In genomic region chr6:50601620-50602019, GRCm38 (mm10) we compare ENCODE assay signal across 9 mouse cellular contexts. TPM values are rescaled to one million over a fixed set of nuclear protein-coding genes. Genes with fewer than 3 reads are reported as not detected.
DNase-seq lines count a peak whose midpoint lies in the region; ATAC-seq and TF ChIP-seq lines count a peak whose summit lies in the region.
"Had no signal": no experiment of that assay in that cellular context is flagged by ENCODE, and none has a peak within 500 bp of the region (broad histone marks: within the 10 kb centered on the region; RNA-seq: fewer than 3 reads in every experiment).

No protein-coding gene starts in this region.

- H3K27me3 ChIP-seq in midbrain, embryonic 10.5 days (ENCODE audit: low read depth, poor library complexity, severe bottlenecking): 0 out of 2 replicates have a peak, but pooled peaks cover 7% of the 10 kb centered on the region
- H3K27me3 ChIP-seq in midbrain, embryonic 16.5 days (ENCODE audit: control insufficient read depth, insufficient read depth, low read depth, low read length): no peaks in the 10 kb centered on the region
- H3K27me3 ChIP-seq in embryonic facial prominence, embryonic 10.5 days (replicated peaks; ENCODE audit: low read depth, poor library complexity, severe bottlenecking): peaks cover 4% of the 10 kb centered on the region; the same call in 1 of the 2 replicates
- no peaks in the 10 kb centered on the region for H3K27me3 ChIP-seq in midbrain, postnatal 0 days (ENCODE audit: insufficient read depth, low read length)

- H3K27ac ChIP-seq in midbrain, embryonic 10.5 days (replicated peaks): no peak overlapping the region
- H3K27ac ChIP-seq in midbrain, embryonic 16.5 days (ENCODE audit: low read length): no peak overlapping the region
- H3K27ac ChIP-seq in embryonic facial prominence, embryonic 10.5 days (replicated peaks): no peak overlapping the region
- H3K27ac ChIP-seq in midbrain, postnatal 0 days (ENCODE audit: low read depth, low read length): no peak overlapping the region

- no peak overlapping the region for H3K9ac ChIP-seq in midbrain, embryonic 16.5 days (ENCODE audit: low read depth, low read length)
- H3K9ac ChIP-seq in midbrain, postnatal 0 days (replicated peaks; ENCODE audit: low read length, poor library complexity, severe bottlenecking): no peak overlapping the region

- no peak overlapping the region for H3K4me2 ChIP-seq in midbrain, embryonic 16.5 days (ENCODE audit: low read length)
- H3K4me2 ChIP-seq in midbrain, postnatal 0 days (ENCODE audit: low read depth, low read length, poor library complexity, severe bottlenecking): no peak overlapping the region

- peaks cover 2% of the 10 kb centered on the region for H3K4me1 ChIP-seq in midbrain, embryonic 10.5 days
- H3K4me1 ChIP-seq in midbrain, embryonic 16.5 days (ENCODE audit: control insufficient read depth, insufficient read depth, low read length): no peaks in the 10 kb centered on the region
- H3K4me1 ChIP-seq in embryonic facial prominence, embryonic 10.5 days: peaks cover 12% of the 10 kb centered on the region
- no peaks in the 10 kb centered on the region for H3K4me1 ChIP-seq in midbrain, postnatal 0 days (ENCODE audit: insufficient read depth, low read length)

- no peaks in the 10 kb centered on the region for H3K36me3 ChIP-seq in midbrain, embryonic 10.5 days
- H3K36me3 ChIP-seq in midbrain, embryonic 16.5 days (ENCODE audit: control insufficient read depth, insufficient read depth, low read length): no peaks in the 10 kb centered on the region
- no peaks in the 10 kb centered on the region for H3K36me3 ChIP-seq in embryonic facial prominence, embryonic 10.5 days (replicated peaks)
- no peaks in the 10 kb centered on the region for H3K36me3 ChIP-seq in midbrain, postnatal 0 days (ENCODE audit: insufficient read depth, low read length)

- H3K4me3 ChIP-seq in midbrain, embryonic 10.5 days: no peak overlapping the region
- H3K4me3 ChIP-seq in midbrain, embryonic 16.5 days (ENCODE audit: low read depth, low read length): no peak overlapping the region
- no peak overlapping the region for H3K4me3 ChIP-seq in embryonic facial prominence, embryonic 10.5 days
- H3K4me3 ChIP-seq in midbrain, postnatal 0 days (ENCODE audit: low read depth, low read length): no peak overlapping the region

- WGBS in midbrain, embryonic 10.5 days: 38% methylated on average over 4 of the region's 4 CpGs
- WGBS in midbrain, embryonic 16.5 days: 29% methylated on average over 4 of the region's 4 CpGs
- WGBS in embryonic facial prominence, embryonic 10.5 days: 33% methylated on average over 4 of the region's 4 CpGs
- 35% methylated on average over 4 of the region's 4 CpGs for WGBS in midbrain, postnatal 0 days

- no peak for ATAC-seq in midbrain, embryonic 16.5 days
- ATAC-seq in midbrain, postnatal 0 days (ENCODE audit: low FRiP score): no peak

- DNase-seq in cerebellum, postnatal 10 days: peak; percentile 52 to 65
- DNase-seq in cerebellum, adult 8-10 months: no peak
- DNase-seq in midbrain, embryonic 10.5 days (ENCODE audit: low spot score): peak; percentile 69
- peak; percentile 68 for DNase-seq in embryonic facial prominence, embryonic 10.5 days (ENCODE audit: low spot score)
- DNase-seq in midbrain, postnatal 0 days (ENCODE audit: low spot score): no peak
- DNase-seq in thymus, postnatal 10 days (ENCODE audit: low spot score in 2 of 2): peak; percentile 22 to 58
- no peak for DNase-seq in MN1 (ENCODE audit: low spot score)

- TF ChIP-seq CTCF in midbrain, postnatal 0 days (IDR thresholded peaks at IDR 0.05): peak; percentile 67

- no peaks in the 10 kb centered on the region for H3K9me3 ChIP-seq in midbrain, embryonic 10.5 days (replicated peaks)
- H3K9me3 ChIP-seq in midbrain, embryonic 16.5 days (replicated peaks; ENCODE audit: control insufficient read depth, low read length, poor library complexity, severe bottlenecking): no peaks in the 10 kb centered on the region
- H3K9me3 ChIP-seq in embryonic facial prominence, embryonic 10.5 days: no peaks in the 10 kb centered on the region
- no peaks in the 10 kb centered on the region for H3K9me3 ChIP-seq in midbrain, postnatal 0 days (ENCODE audit: low read length)

RNA-seq across cellular contexts. Expression of gene 4921507P07Rik, which starts 5.2 kb away (rescaled TPM):
- 0.49 and 0.63 TPM in 2 replicates for polyA plus RNA-seq in midbrain, embryonic 10.5 days (2016; fragmentation: Nextera tagmentation; extraction: Ambion mirVana)
- 4.0 and 4.3 TPM in 2 replicates for polyA plus RNA-seq in midbrain, embryonic 16.5 days (2015; fragmentation: Nextera tagmentation; extraction: Ambion mirVana)
- polyA plus RNA-seq in embryonic facial prominence, embryonic 10.5 days (2016; fragmentation: Nextera tagmentation; extraction: Ambion mirVana): 0.49 and 0.69 TPM in 2 replicates
- 3.3 and 5.1 TPM in 2 replicates for total RNA-seq in midbrain, postnatal 0 days (2014; rRNA removed)
- 3.6 and 4.4 TPM in 2 replicates for polyA plus RNA-seq in midbrain, postnatal 0 days (2015; fragmentation: Nextera tagmentation; extraction: Ambion mirVana)

RNA-seq across cellular contexts. Expression of gene Cycs, which starts 35.3 kb away (rescaled TPM):
- polyA plus RNA-seq in midbrain, embryonic 10.5 days (2016; fragmentation: Nextera tagmentation; extraction: Ambion mirVana): 74.6 and 83.3 TPM in 2 replicates
- polyA plus RNA-seq in midbrain, embryonic 16.5 days (2015; fragmentation: Nextera tagmentation; extraction: Ambion mirVana): 68.8 and 73.5 TPM in 2 replicates
- polyA plus RNA-seq in embryonic facial prominence, embryonic 10.5 days (2016; fragmentation: Nextera tagmentation; extraction: Ambion mirVana): 84.2 and 85.2 TPM in 2 replicates
- 37.0 and 46.2 TPM in 2 replicates for total RNA-seq in midbrain, postnatal 0 days (2014; rRNA removed)
- polyA plus RNA-seq in midbrain, postnatal 0 days (2015; fragmentation: Nextera tagmentation; extraction: Ambion mirVana): 82.3 and 83.3 TPM in 2 replicates

RNA-seq across cellular contexts. Expression of gene Npvf, which starts 52.6 kb away (rescaled TPM):
- not detected in 2 replicates for polyA plus RNA-seq in midbrain, embryonic 10.5 days (2016; fragmentation: Nextera tagmentation; extraction: Ambion mirVana)
- 1.3 and 1.5 TPM in 2 replicates for polyA plus RNA-seq in midbrain, embryonic 16.5 days (2015; fragmentation: Nextera tagmentation; extraction: Ambion mirVana)
- not detected in 2 replicates for polyA plus RNA-seq in embryonic facial prominence, embryonic 10.5 days (2016; fragmentation: Nextera tagmentation; extraction: Ambion mirVana)
- not detected in 2 replicates for total RNA-seq in midbrain, postnatal 0 days (2014; rRNA removed)
- polyA plus RNA-seq in midbrain, postnatal 0 days (2015; fragmentation: Nextera tagmentation; extraction: Ambion mirVana): 2.1 and 3.3 TPM in 2 replicates
- polyA plus RNA-seq: liver, embryonic 16.5 days had no signal

Comparison
In these comparisons a context has a peak if more than half of its experiments do, and no peak if none do; other contexts are left out.
1. DNase-seq: peak in cerebellum, postnatal 10 days (2 of 2), midbrain, embryonic 10.5 days (single experiment), embryonic facial prominence, embryonic 10.5 days (single experiment) and thymus, postnatal 10 days (2 of 2); none in cerebellum, adult 8-10 months (single experiment), midbrain, postnatal 0 days (single experiment) and MN1 (single experiment).